ENCODE assay signal across 10 mouse cellular contexts in the genomic region with DNA sequence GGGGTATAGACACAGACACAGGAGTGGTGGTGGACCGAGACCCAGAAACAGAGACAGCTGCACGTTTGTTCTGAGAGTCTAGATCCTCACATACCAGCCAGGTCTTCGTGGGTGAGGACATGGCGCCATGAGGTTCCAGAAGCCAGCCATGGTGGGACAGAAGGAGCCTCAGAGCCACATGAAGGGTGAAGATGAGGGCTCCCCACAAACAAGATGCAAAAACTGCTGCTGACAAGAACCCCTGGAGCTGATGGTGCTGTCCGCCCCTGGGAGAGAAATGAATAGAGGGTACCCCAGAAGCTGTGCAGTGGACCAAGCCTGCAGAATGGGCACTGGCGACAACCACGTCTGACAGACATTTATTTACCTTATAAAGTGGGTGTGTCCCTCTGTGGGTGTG. TPM values are rescaled to one million over a fixed set of nuclear protein-coding genes. Genes with fewer than 3 reads are reported as not detected.
DNase-seq lines count a peak whose midpoint lies in the region; ATAC-seq and TF ChIP-seq lines count a peak whose summit lies in the region.
"Had no signal": no experiment of that assay in that cellular context is flagged by ENCODE, and none has a peak within 500 bp of the region (broad histone marks: within the 10 kb centered on the region; RNA-seq: fewer than 3 reads in every experiment).

No protein-coding gene starts in this region.

- peak overlapping the region; percentile 77 for H3K9ac ChIP-seq in lung, embryonic 16.5 days (ENCODE audit: low read length)
- H3K9ac ChIP-seq in limb, embryonic 15.5 days = no peak overlapping the region
- H3K9ac ChIP-seq in stomach, embryonic 15.5 days = no peak overlapping the region

- H3K4me2 ChIP-seq in lung, embryonic 16.5 days (ENCODE audit: low read depth, low read length) = peak overlapping the region; percentile 92
- H3K4me2 ChIP-seq in limb, embryonic 15.5 days = peak overlapping the region; percentile 79
- H3K4me2 ChIP-seq in stomach, embryonic 15.5 days = peak overlapping the region; percentile 91

- TF ChIP-seq CTCF in lung, adult 2 months (IDR thresholded peaks at IDR 0.05; ENCODE audit: insufficient read depth, low read length) = no peak

- TF ChIP-seq POLR2A in lung, adult 2 months (IDR thresholded peaks at IDR 0.05; ENCODE audit: borderline replicate concordance, extremely low read depth, low read depth, low read length) = no peak

- DNase-seq in cerebellum, adult 11-12 months = peak; percentile 38
- no peak for DNase-seq in lung, adult 2 months
- DNase-seq in ovary, postnatal 36 days (ENCODE audit: low spot score) = no peak
- DNase-seq in frontal cortex, adult 2 months (ENCODE audit: extremely low spot score in 1 of 2, low spot score in 1 of 2) = no peak
- DNase-seq: cerebellum, adult 9-10 months had no signal

- 54% methylated on average over 7 of the region's 7 CpGs for WGBS in lung, embryonic 16.5 days
- 59% methylated on average over 7 of the region's 7 CpGs for WGBS in lung, adult 2 months
- 64% methylated on average over 7 of the region's 7 CpGs for WGBS in limb, embryonic 15.5 days
- 56% methylated on average over 7 of the region's 7 CpGs for WGBS in stomach, embryonic 15.5 days

- no peaks in the 10 kb centered on the region for H3K27me3 ChIP-seq in lung, embryonic 16.5 days (ENCODE audit: control insufficient read depth, insufficient read depth, low read depth, low read length)
- no peaks in the 10 kb centered on the region for H3K27me3 ChIP-seq in limb, embryonic 15.5 days
- no peaks in the 10 kb centered on the region for H3K27me3 ChIP-seq in stomach, embryonic 15.5 days (replicated peaks)

- peaks cover 17% of the 10 kb centered on the region for H3K4me1 ChIP-seq in lung, embryonic 16.5 days (replicated peaks; ENCODE audit: control insufficient read depth, insufficient read depth, low read length)
- peaks cover 5% of the 10 kb centered on the region; the same call in 1 of the 2 replicates for H3K4me1 ChIP-seq in lung, adult 2 months (ENCODE audit: control insufficient read depth, insufficient read depth, low read length)
- H3K4me1 ChIP-seq in limb, embryonic 15.5 days = peaks cover 38% of the 10 kb centered on the region
- peaks cover 31% of the 10 kb centered on the region for H3K4me1 ChIP-seq in stomach, embryonic 15.5 days

- H3K36me3 ChIP-seq in lung, embryonic 16.5 days (ENCODE audit: control insufficient read depth, insufficient read depth, low read length) = peaks cover 2% of the 10 kb centered on the region; the same call in 1 of the 2 replicates
- peaks cover 22% of the 10 kb centered on the region for H3K36me3 ChIP-seq in limb, embryonic 15.5 days
- H3K36me3 ChIP-seq in stomach, embryonic 15.5 days = peaks cover 6% of the 10 kb centered on the region; the same call in 1 of the 2 replicates

- no peak overlapping the region for H3K27ac ChIP-seq in lung, embryonic 16.5 days (ENCODE audit: low read length)
- 0 out of 2 replicates have a peak overlapping the region, but pooled peaks have one; percentile 27 for H3K27ac ChIP-seq in limb, embryonic 15.5 days
- H3K27ac ChIP-seq in stomach, embryonic 15.5 days = peak overlapping the region; percentile 92; the same call in 1 of the 2 replicates

- H3K4me3 ChIP-seq in lung, embryonic 16.5 days (ENCODE audit: low read length) = peak overlapping the region; percentile 73
- no peak overlapping the region for H3K4me3 ChIP-seq in lung, adult 2 months (replicated peaks; ENCODE audit: extremely low read depth, low read depth, low read length)
- H3K4me3 ChIP-seq in limb, embryonic 15.5 days = peak overlapping the region; percentile 61
- peak overlapping the region; percentile 58 for H3K4me3 ChIP-seq in stomach, embryonic 15.5 days (replicated peaks)

- no peaks in the 10 kb centered on the region for H3K9me3 ChIP-seq in lung, embryonic 16.5 days (ENCODE audit: control insufficient read depth, low read length)
- no peaks in the 10 kb centered on the region for H3K9me3 ChIP-seq in limb, embryonic 15.5 days
- H3K9me3 ChIP-seq in stomach, embryonic 15.5 days = no peaks in the 10 kb centered on the region

- no peak for ATAC-seq in cerebellum, adult (ENCODE audit: insufficient number of reproducible peaks, low FRiP score, low TSS enrichment)
- no peak for ATAC-seq in lung, embryonic 16.5 days (ENCODE audit: low read depth)
- no peak for ATAC-seq in limb, embryonic 15.5 days (ENCODE audit: insufficient number of reproducible peaks, low FRiP score, low TSS enrichment, low read depth)
- ATAC-seq in stomach, embryonic 15.5 days (ENCODE audit: insufficient read depth, low FRiP score, low read depth) = no peak

RNA-seq across cellular contexts. Expression of gene Cpt1c, which starts 3.5 kb away (rescaled TPM):
- 17.1 and 17.5 TPM in 2 replicates for polyA plus RNA-seq in lung, embryonic 16.5 days (2015; fragmentation: Nextera tagmentation; extraction: Ambion mirVana)
- polyA plus RNA-seq in lung, adult 2 months (2012; rRNA removed) = 20.7 and 21.0 TPM in 2 replicates
- polyA plus RNA-seq in limb, embryonic 15.5 days (2015; fragmentation: Nextera tagmentation; extraction: Ambion mirVana) = 27.9 and 28.3 TPM in 2 replicates
- 19.3 and 19.4 TPM in 2 replicates for polyA plus RNA-seq in stomach, embryonic 15.5 days (2015; fragmentation: Nextera tagmentation; extraction: Ambion mirVana)
- 151 TPM in 2 replicates for polyA plus RNA-seq in frontal cortex, adult 2 months (2012; rRNA removed)

RNA-seq across cellular contexts. Expression of gene Prmt1, which starts 15.2 kb away (rescaled TPM):
- polyA plus RNA-seq in lung, embryonic 16.5 days (2015; fragmentation: Nextera tagmentation; extraction: Ambion mirVana) = 413 and 457 TPM in 2 replicates
- polyA plus RNA-seq in lung, adult 2 months (2012; rRNA removed) = 71.0 and 97.7 TPM in 2 replicates
- 408 and 429 TPM in 2 replicates for polyA plus RNA-seq in limb, embryonic 15.5 days (2015; fragmentation: Nextera tagmentation; extraction: Ambion mirVana)
- polyA plus RNA-seq in stomach, embryonic 15.5 days (2015; fragmentation: Nextera tagmentation; extraction: Ambion mirVana) = 396 and 430 TPM in 2 replicates
- polyA plus RNA-seq in frontal cortex, adult 2 months (2012; rRNA removed) = 217 and 232 TPM in 2 replicates

RNA-seq across cellular contexts. Expression of gene Irf3, which starts 26.3 kb away (rescaled TPM):
- polyA plus RNA-seq in lung, embryonic 16.5 days (2015; fragmentation: Nextera tagmentation; extraction: Ambion mirVana) = 96.5 and 108 TPM in 2 replicates
- polyA plus RNA-seq in lung, adult 2 months (2012; rRNA removed) = 125 and 130 TPM in 2 replicates
- polyA plus RNA-seq in limb, embryonic 15.5 days (2015; fragmentation: Nextera tagmentation; extraction: Ambion mirVana) = 101 and 105 TPM in 2 replicates
- 89.5 and 94.4 TPM in 2 replicates for polyA plus RNA-seq in stomach, embryonic 15.5 days (2015; fragmentation: Nextera tagmentation; extraction: Ambion mirVana)
- 88.4 and 88.6 TPM in 2 replicates for polyA plus RNA-seq in frontal cortex, adult 2 months (2012; rRNA removed)

RNA-seq across cellular contexts. Expression of gene Bcl2l12, which starts 27.4 kb away (rescaled TPM):
- 62.0 and 64.5 TPM in 2 replicates for polyA plus RNA-seq in lung, embryonic 16.5 days (2015; fragmentation: Nextera tagmentation; extraction: Ambion mirVana)
- polyA plus RNA-seq in lung, adult 2 months (2012; rRNA removed) = 37.1 and 38.3 TPM in 2 replicates
- polyA plus RNA-seq in limb, embryonic 15.5 days (2015; fragmentation: Nextera tagmentation; extraction: Ambion mirVana) = 58.8 and 59.4 TPM in 2 replicates
- polyA plus RNA-seq in stomach, embryonic 15.5 days (2015; fragmentation: Nextera tagmentation; extraction: Ambion mirVana) = 47.3 and 47.7 TPM in 2 replicates
- 5.4 and 5.9 TPM in 2 replicates for polyA plus RNA-seq in frontal cortex, adult 2 months (2012; rRNA removed)

RNA-seq across cellular contexts. Expression of gene Tsks, which starts 28.1 kb away (rescaled TPM):
- 0.15 and 0.44 TPM in 2 replicates for polyA plus RNA-seq in lung, embryonic 16.5 days (2015; fragmentation: Nextera tagmentation; extraction: Ambion mirVana)
- 0.16 TPM in 1 of 2 replicates, not detected in the other for polyA plus RNA-seq in lung, adult 2 months (2012; rRNA removed)
- polyA plus RNA-seq in limb, embryonic 15.5 days (2015; fragmentation: Nextera tagmentation; extraction: Ambion mirVana) = 0.17 TPM in 1 of 2 replicates, not detected in the other
- 0.09 and 0.14 TPM in 2 replicates for polyA plus RNA-seq in stomach, embryonic 15.5 days (2015; fragmentation: Nextera tagmentation; extraction: Ambion mirVana)
- polyA plus RNA-seq in frontal cortex, adult 2 months (2012; rRNA removed) = 1.4 TPM in 2 replicates
- polyA plus RNA-seq: spleen, adult 2 months had no signal
